Mouse (Mus musculus) adrenal gland, postnatal 0 days (tissue): Measurements from ENCODE around the gene Scap. TPM values are rescaled to one million over a fixed set of nuclear protein-coding genes. Genes with fewer than 3 reads are reported as not detected.

Experiments used
- polyA plus RNA-seq: library from polyadenylated mRNA; unstranded; fragments of >200 nt; fragmentation: Nextera tagmentation; extraction: Ambion mirVana; gene quantifications from 2 replicates; pipeline ENCODE4 v1.2.1, GENCODE M21; 2015

Gene Scap
- 38.8 and 79.2 TPM in 2 replicates for polyA plus RNA-seq

DNA sequence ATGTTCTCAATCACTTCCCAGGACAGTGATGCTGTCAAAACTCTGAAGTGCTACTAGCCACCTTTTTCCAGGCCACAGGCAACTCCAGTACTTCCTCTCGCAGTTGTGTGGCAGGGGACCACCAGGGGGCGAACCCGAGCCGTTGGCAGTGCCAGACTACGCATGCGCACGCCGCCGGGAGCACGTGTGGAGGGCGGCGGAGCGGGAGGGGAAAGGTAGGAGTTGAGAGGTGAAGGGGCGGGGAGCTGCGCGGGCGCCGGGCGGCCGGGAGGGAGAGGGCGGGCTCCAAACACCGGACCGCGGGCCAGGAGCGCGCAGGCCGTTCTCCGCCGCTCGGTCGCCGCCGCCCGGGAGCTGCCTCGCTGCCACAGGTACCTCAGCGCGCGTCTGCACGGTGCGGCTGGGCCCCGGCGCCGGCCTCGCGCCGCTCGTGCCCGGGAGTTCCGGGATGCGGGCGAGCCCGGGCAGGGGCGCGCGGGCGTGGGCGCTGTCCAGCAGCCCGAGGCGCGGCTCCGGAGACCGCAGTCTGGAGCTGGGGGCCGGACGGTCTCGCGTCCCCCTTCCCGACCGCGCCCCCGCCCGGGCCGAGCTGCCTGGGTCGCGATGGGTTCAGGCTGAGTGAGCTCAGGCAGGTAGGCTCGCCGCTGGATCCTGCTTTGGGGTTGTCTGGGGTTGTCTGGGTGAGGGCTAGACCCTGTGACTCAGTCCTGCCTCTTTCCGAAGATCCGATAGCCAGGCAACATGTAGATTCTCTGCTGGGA is at the start of gene Scap:
Gene Scap (plus strand): TSS at position 154 of the 761 bp plus-strand sequence.

GRCm38 (mm10) chr9:110304969-110305651 is 28.0 kb upstream of the Scap start, which contains the start of gene Elp6:
TSS of gene Elp6 (plus strand) at chr9:110305173.

DNA sequence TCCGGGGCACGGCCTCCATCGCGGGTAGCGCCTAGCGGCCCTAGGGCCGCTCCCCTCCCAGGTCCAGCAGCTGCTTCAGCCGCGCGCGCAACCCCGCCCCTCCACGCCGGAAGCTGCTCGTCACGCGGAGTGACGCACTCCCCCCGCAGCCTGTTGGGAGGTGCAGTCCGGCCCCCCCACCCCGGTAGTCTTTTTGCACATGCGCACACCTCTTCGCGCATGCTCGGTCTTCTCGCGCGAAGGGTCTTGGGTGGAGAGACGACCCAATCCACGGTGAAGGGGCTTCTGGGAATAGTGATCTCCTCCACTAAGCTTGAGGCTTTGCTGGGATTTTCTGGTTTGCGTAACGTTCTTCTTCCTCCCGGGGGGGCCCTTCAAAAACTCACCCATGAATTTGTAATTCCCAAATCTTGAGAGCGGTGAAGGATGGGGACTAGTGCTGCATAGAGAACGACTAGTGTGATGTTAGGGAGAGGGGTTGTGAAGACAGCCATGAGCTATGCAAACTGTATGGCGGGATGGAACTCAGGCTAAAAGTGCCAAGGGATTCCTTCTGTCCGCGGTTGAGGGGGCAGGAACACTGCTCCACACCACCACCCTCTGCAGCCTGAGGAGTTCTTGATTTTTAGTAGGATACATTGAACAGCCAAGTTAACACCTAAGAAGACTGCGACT is 75.1 kb downstream of the Scap start, which contains the start of gene Ptpn23:
Gene Ptpn23 (minus strand): TSS at position 115 of the 675 bp plus-strand sequence.

GRCm38 (mm10) chr9:110419511-110420112 is 86.5 kb downstream of the Scap start, which contains the start of gene Ngp:
TSS of gene Ngp (plus strand) at chr9:110419747.

Other genes with a start within 250 kb of the Scap start
- gene Smarcc1, start 215.6 kb upstream of the Scap start, polyA plus RNA-seq: 38.5 and 48.3 TPM in 2 replicates
- gene Dhx30, start 215.5 kb upstream of the Scap start, polyA plus RNA-seq: 68.1 and 80.8 TPM in 2 replicates
- gene Cspg5, start 89.5 kb upstream of the Scap start, polyA plus RNA-seq: 26.1 and 28.6 TPM in 2 replicates
- gene Elp6, start 28.1 kb upstream of the Scap start, polyA plus RNA-seq: 13.8 and 16.6 TPM in 2 replicates
- gene Ptpn23, start 74.9 kb downstream of the Scap start, polyA plus RNA-seq: 8.7 and 12.2 TPM in 2 replicates
- 31.1 and 63.8 TPM in 2 replicates for gene Ngp, start 86.5 kb downstream of the Scap start, polyA plus RNA-seq
- 4.1 and 4.6 TPM in 2 replicates for gene Klhl18, start 143.4 kb downstream of the Scap start, polyA plus RNA-seq
- 0.90 and 1.7 TPM in 2 replicates for gene Kif9, start 143.7 kb downstream of the Scap start, polyA plus RNA-seq
- 16.0 and 22.4 TPM in 2 replicates for gene Setd2, start 199.3 kb downstream of the Scap start, polyA plus RNA-seq